Mouse (Mus musculus): Measurements from ENCODE around the gene Peli1.

The Peli1 gene

DNA sequence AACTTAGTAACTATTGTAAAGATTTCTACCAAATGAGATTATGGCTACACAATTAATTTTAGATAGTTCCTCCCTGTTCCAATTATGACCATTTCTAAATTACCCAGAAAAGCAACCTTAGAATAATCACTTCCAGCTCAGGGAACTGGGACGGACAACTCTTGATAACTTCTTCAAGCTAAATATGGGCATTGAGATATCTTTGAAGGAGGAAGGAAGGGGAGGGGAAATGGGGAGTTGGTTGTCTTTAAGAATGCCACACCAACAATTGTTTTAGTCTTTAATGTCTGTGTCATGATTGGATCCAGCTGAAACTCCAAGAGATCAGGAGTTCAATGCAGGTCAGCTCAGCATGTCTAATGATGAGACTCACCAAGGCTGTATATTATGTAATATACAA lies 91.6 kb downstream of the Peli1 start:
- no peak for DNase-seq (ENCODE audit: low read depth, low spot score)

DNA sequence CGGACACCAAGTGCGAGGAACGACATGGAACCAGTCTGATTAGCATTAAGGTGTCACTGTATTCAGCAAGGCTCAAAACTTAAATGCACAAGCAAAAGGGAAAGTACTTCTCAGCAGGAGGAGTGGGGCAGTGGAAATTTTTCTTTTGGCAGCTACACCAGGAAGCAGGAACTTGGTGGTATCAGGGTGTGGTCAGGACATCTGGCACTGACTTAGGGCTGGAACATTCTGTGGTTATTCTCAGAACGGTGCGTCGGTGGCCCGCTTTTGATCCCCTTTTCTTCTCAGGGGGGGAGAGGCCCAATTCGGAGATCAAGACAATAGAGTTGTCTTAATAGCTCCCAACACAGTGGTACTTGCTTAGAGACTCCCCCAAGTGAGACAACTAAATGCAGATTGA lies 100.7 kb downstream of the Peli1 start:
- peak; percentile 8 for DNase-seq (ENCODE audit: low read depth, low spot score)

DNA sequence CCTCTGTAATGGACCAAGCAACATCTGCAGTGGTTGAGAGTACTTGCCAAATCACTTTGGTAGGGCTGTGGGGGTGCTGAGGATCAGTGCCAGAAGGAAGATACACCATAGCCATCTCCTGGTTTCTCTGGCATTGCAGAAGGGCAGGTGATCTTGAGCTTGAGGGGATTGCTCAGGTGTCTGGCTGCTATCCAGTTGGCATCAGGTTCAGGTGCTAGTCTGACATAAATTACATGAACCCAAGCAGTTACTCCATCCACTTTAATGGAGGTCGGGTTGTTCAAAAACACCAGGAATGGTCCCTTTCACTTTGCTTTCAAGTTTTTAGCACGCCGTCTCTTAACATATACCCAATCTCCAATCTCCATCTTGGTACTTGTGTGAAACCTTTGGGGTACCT lies 103.8 kb downstream of the Peli1 start:
- DNase-seq (ENCODE audit: low read depth, low spot score), result no peak

Data from 3T3-L1 (cell line).